Mouse (Mus musculus) small intestine, adult 2 months (tissue): ENCODE results near the gene Ppat. TPM values are rescaled to one million over a fixed set of nuclear protein-coding genes. Genes with fewer than 3 reads are reported as not detected.

Source experiments
- H3K27ac ChIP-seq: fragments of 200-500 bp; 2 replicates; pipeline ENCODE4 v1.5.1; 2012; ENCODE audit warnings: low read depth, low read length, control low read depth, inconsistent platforms; ENCODE audit not compliant: insufficient read depth
- H3K27me3 ChIP-seq: fragments of 200-500 bp; 2 replicates; pipeline ENCODE4 v1.6.1; 2012; ENCODE audit warnings: mild to moderate bottlenecking, moderate library complexity, low read length, inconsistent platforms; ENCODE audit not compliant: control insufficient read depth, insufficient read depth
- H3K36me3 ChIP-seq: fragments of 200-500 bp; 2 replicates; pipeline ENCODE4 v1.6.1; 2012; ENCODE audit warnings: mild to moderate bottlenecking, low read length, control low read depth, inconsistent platforms; ENCODE audit not compliant: control insufficient read depth, insufficient read depth
- H3K4me1 ChIP-seq: fragments of 200-500 bp; 2 replicates; pipeline ENCODE4 v1.6.1; 2012; ENCODE audit warnings: low read length, inconsistent platforms, mixed read lengths; ENCODE audit not compliant: control insufficient read depth, insufficient read depth, insufficient read length
- H3K4me3 ChIP-seq: fragments of 200-500 bp; 2 replicates; pipeline ENCODE4 v1.5.1; 2012; ENCODE audit warnings: low read depth, mild to moderate bottlenecking, control low read depth, inconsistent platforms, low read length, moderate library complexity
- CTCF ChIP-seq: fragments of 200-500 bp; IDR thresholded peaks from 2 replicates; pipeline ENCODE4 v1.5.1; 2012; ENCODE audit warnings: low read depth, mild to moderate bottlenecking, control low read depth, inconsistent platforms, low read length, moderate library complexity, mixed read lengths; ENCODE audit not compliant: insufficient replicate concordance, insufficient read length; ENCODE audit errors: extremely low read depth
- POLR2A ChIP-seq: fragments of 200-500 bp; IDR thresholded peaks from 2 replicates; pipeline ENCODE4 v1.6.1; 2012; ENCODE audit warnings: low read depth, mild to moderate bottlenecking, control low read depth, inconsistent platforms, low read length, moderate library complexity
- WGBS: fragments of 180-500 bp; shearing (Covaris S2); methylation state at CpG from one replicate; pipeline ENCODE4 v1.1.7; 2018; 5-methylcytosine and 5-hydroxymethylcytosine counted together
- polyA plus RNA-seq: library from polyadenylated mRNA; depleted of rRNA; stranded (reverse); fragments of >200 nt; gene quantifications from 2 replicates; pipeline ENCODE4 v1.2.3, GENCODE M21; 2012

The Ppat gene
- polyA plus RNA-seq, 1 experiment = 1.2 TPM

- no peaks in the 10 kb centered on the region for H3K27me3 ChIP-seq
- no peaks in the 10 kb centered on the region for H3K36me3 ChIP-seq
- peaks cover 4% of the 10 kb centered on the region; the same call in 1 of the 2 replicates for H3K4me1 ChIP-seq
- 75% methylated on average over 4 of the region's 4 CpGs for WGBS
- H3K27ac ChIP-seq = no peak overlapping the region
- H3K4me3 ChIP-seq = no peak overlapping the region
- TF ChIP-seq POLR2A (no peak), CTCF (no peak)
Measured at GRCm38 (mm10) chr5:76947758-76948157, 3.6 kb downstream of the Ppat start.

- 46% methylated on average over 4 of the region's 4 CpGs for WGBS
Measured at GRCm38 (mm10) chr5:76947142-76947541, 4.2 kb downstream of the Ppat start.

GRCm38 (mm10) chr5:76945678-76946033, 5.7 kb downstream of the Ppat start:
- no peak overlapping the region for H3K27ac ChIP-seq
- no peak for TF ChIP-seq POLR2A
- no peak for TF ChIP-seq CTCF
- H3K36me3 ChIP-seq = no peaks in the 10 kb centered on the region
- 83% methylated on average over 2 of the region's 2 CpGs for WGBS
- no peak overlapping the region for H3K4me3 ChIP-seq
- H3K27me3 ChIP-seq = no peaks in the 10 kb centered on the region
- peaks cover 1% of the 10 kb centered on the region; the same call in 1 of the 2 replicates for H3K4me1 ChIP-seq

More at GRCm38 (mm10) chr5:76947142-76947541, 4.2 kb downstream of the Ppat start:
- H3K27me3 ChIP-seq = no peaks in the 10 kb centered on the region
- H3K4me3 ChIP-seq = no peak overlapping the region
- H3K4me1 ChIP-seq = peaks cover 4% of the 10 kb centered on the region; the same call in 1 of the 2 replicates
- no peaks in the 10 kb centered on the region for H3K36me3 ChIP-seq
- TF ChIP-seq POLR2A = no peak
- no peak for TF ChIP-seq CTCF
- H3K27ac ChIP-seq = no peak overlapping the region

- no peak overlapping the region for H3K27ac ChIP-seq
- no peak for TF ChIP-seq POLR2A
- no peak for TF ChIP-seq CTCF
Measured at GRCm38 (mm10) chr5:76944965-76945677, 6.3 kb downstream of the Ppat start.

GRCm38 (mm10) chr5:76942505-76942904, 8.9 kb downstream of the Ppat start:
- H3K27ac ChIP-seq = no peak overlapping the region
- no peaks in the 10 kb centered on the region for H3K36me3 ChIP-seq
- no peak overlapping the region for H3K4me3 ChIP-seq
- H3K27me3 ChIP-seq = no peaks in the 10 kb centered on the region
- TF ChIP-seq POLR2A (no peak), CTCF (no peak)
- no peaks in the 10 kb centered on the region for H3K4me1 ChIP-seq
- WGBS = 46% methylated on average over 4 of the region's 4 CpGs

More at GRCm38 (mm10) chr5:76944965-76945677, 6.3 kb downstream of the Ppat start:
- no peaks in the 10 kb centered on the region for H3K27me3 ChIP-seq
- no peaks in the 10 kb centered on the region for H3K36me3 ChIP-seq
- H3K4me3 ChIP-seq = no peak overlapping the region
- no peaks in the 10 kb centered on the region for H3K4me1 ChIP-seq
- 80% methylated on average over 6 of the region's 6 CpGs for WGBS

GRCm38 (mm10) chr5:76941975-76942374, 9.4 kb downstream of the Ppat start:
- TF ChIP-seq CTCF = no peak
- no peak for TF ChIP-seq POLR2A
- no peaks in the 10 kb centered on the region for H3K36me3 ChIP-seq
- H3K4me1 ChIP-seq = no peaks in the 10 kb centered on the region
- 75% methylated on average over 4 of the region's 4 CpGs for WGBS
- no peaks in the 10 kb centered on the region for H3K27me3 ChIP-seq
- H3K27ac ChIP-seq = no peak overlapping the region
- H3K4me3 ChIP-seq = no peak overlapping the region

- H3K4me1 ChIP-seq = no peaks in the 10 kb centered on the region
- H3K36me3 ChIP-seq = no peaks in the 10 kb centered on the region
- no peak for TF ChIP-seq CTCF
- no peak for TF ChIP-seq POLR2A
- H3K27ac ChIP-seq = no peak overlapping the region
- H3K27me3 ChIP-seq = no peaks in the 10 kb centered on the region
- no peak overlapping the region for H3K4me3 ChIP-seq
- WGBS = 87% methylated on average over 8 of the region's 8 CpGs
Measured at GRCm38 (mm10) chr5:76939717-76940116, 11.7 kb downstream of the Ppat start.
